Mouse (Mus musculus) layer of hippocampus, postnatal 10 days (tissue): Measurements from ENCODE around the gene Tradd. TPM values are rescaled to one million over a fixed set of nuclear protein-coding genes. Genes with fewer than 3 reads are reported as not detected.

ENCODE experiments used
- microRNA-seq, 2 experiments: library from miRNA; unstranded; fragments of <30 nt; microRNA quantifications; one replicate each; pipeline ENCODE4 v1.2.0; 2021
- total RNA-seq, 2 experiments: library from RNA; stranded (reverse); gene quantifications; 2 replicates each; pipeline ENCODE4 v1.2.3; 2021

The Tradd gene
- total RNA-seq, 2 experiments from 2014 or later = 6.5 to 8.9 TPM

Small RNA genes within 50 kb of the gene (microRNA-seq; reads per million reads assigned to microRNA genes)
- gene Gm27320 = 0 reads per million in 2 experiments
- 3,580 to 3,773 reads per million in 2 experiments for gene Mir328

Other genes with a start within 250 kb of the Tradd start
- gene Ces3a, start 216.0 kb downstream of the Tradd start, total RNA-seq = not detected
- not detected for gene Ces3b, start 180.9 kb downstream of the Tradd start, total RNA-seq
- gene Ces4a, start 132.8 kb downstream of the Tradd start, total RNA-seq = not detected
- 10 to 100 TPM; 32.1 to 35.7 TPM for gene Cbfb, start 93.9 kb downstream of the Tradd start, total RNA-seq
- 10 to 100 TPM; 24.5 to 26.6 TPM for gene D230025D16Rik, start 39.5 kb downstream of the Tradd start, total RNA-seq
- gene B3gnt9, start 9.5 kb downstream of the Tradd start, total RNA-seq = 1 to 10 TPM; 3.4 to 4.2 TPM
- gene Fbxl8, start within 50 bp of the Tradd start, total RNA-seq = under 1 TPM; 0.45 to 0.87 TPM
- gene Hsf4, start 5.2 kb upstream of the Tradd start, total RNA-seq = under 1 TPM; 0.57 to 0.83 TPM
- 1 to 10 TPM; 3.6 to 3.7 TPM for gene Nol3, start 11.5 kb upstream of the Tradd start, total RNA-seq
- 10 to 100 TPM; 60.0 to 60.5 TPM for gene 4931428F04Rik, start 25.3 kb upstream of the Tradd start, total RNA-seq
- gene Exoc3l, start 31.5 kb upstream of the Tradd start, total RNA-seq = 1 to 10 TPM; 3.7 to 5.9 TPM
- 10 to 100 TPM; 31.9 to 33.5 TPM for gene E2f4, start 33.1 kb upstream of the Tradd start, total RNA-seq
- gene Elmo3, start 41.0 kb upstream of the Tradd start, total RNA-seq = 1 to 10 TPM; 1.2 to 2.0 TPM
- gene Lrrc29, start 61.7 kb upstream of the Tradd start, total RNA-seq = 1 to 10 TPM; 4.9 to 6.7 TPM
- gene Tmem208, start 61.7 kb upstream of the Tradd start, total RNA-seq = 10 to 100 TPM; 43.4 to 46.6 TPM
- 1 to 10 TPM; 3.3 to 3.6 TPM for gene Fhod1, start 83.3 kb upstream of the Tradd start, total RNA-seq
- 10 to 100 TPM; 11.6 to 13.6 TPM for gene Slc9a5, start 84.2 kb upstream of the Tradd start, total RNA-seq
- gene Plekhg4, start 108.7 kb upstream of the Tradd start, total RNA-seq = 1 to 10 TPM; 1.8 to 1.9 TPM
- not detected for gene Kctd19, start 148.9 kb upstream of the Tradd start, total RNA-seq
- 1 to 10 TPM in 1 of 2 experiments, under 1 TPM in 1; 0.98 to 1.4 TPM for gene Lrrc36, start 149.0 kb upstream of the Tradd start, total RNA-seq
- 10 to 100 TPM; 34.5 to 40.0 TPM for gene Tppp3, start 206.9 kb upstream of the Tradd start, total RNA-seq
- 10 to 100 TPM; 17.5 to 20.4 TPM for gene Zdhhc1, start 232.3 kb upstream of the Tradd start, total RNA-seq